Mouse (Mus musculus) heart, adult 2 months (tissue): ENCODE data around the gene Itpr1. TPM values are rescaled to one million over a fixed set of nuclear protein-coding genes. Genes with fewer than 3 reads are reported as not detected.

Source experiments
- DNase-seq, 2 experiments: peaks; one replicate each; pipeline ENCODE4 v3.0.0; 2021
- H3K27ac ChIP-seq: fragments of 200-600 bp; 2 replicates; pipeline ENCODE4 v1.8.1; 2022
- H3K27me3 ChIP-seq: fragments of 200-500 bp; 2 replicates; pipeline ENCODE4 v1.6.1; 2012; ENCODE audit warnings: mild to moderate bottlenecking, low read length, inconsistent platforms, mixed read lengths; ENCODE audit not compliant: control insufficient read depth, insufficient read depth
- H3K36me3 ChIP-seq: fragments of 200-500 bp; 2 replicates; pipeline ENCODE4 v1.6.1; 2012; ENCODE audit warnings: low read length, inconsistent platforms; ENCODE audit not compliant: control insufficient read depth, insufficient read depth
- H3K4me1 ChIP-seq: fragments of 200-500 bp; 2 replicates; pipeline ENCODE4 v1.6.1; 2011; ENCODE audit warnings: low read length; ENCODE audit not compliant: control insufficient read depth, insufficient read depth
- H3K4me3 ChIP-seq: fragments of 200-600 bp; 2 replicates; pipeline ENCODE4 v1.8.1; 2022
- H3K79me2 ChIP-seq: fragments of 200-500 bp; replicated peaks from 2 replicates; pipeline ENCODE4 v1.6.1; 2012; ENCODE audit warnings: mild to moderate bottlenecking, inconsistent platforms, low read length, moderate library complexity, mixed read lengths; ENCODE audit not compliant: control insufficient read depth, insufficient read depth
- H3K9ac ChIP-seq: fragments of 200-500 bp; 2 replicates; pipeline ENCODE4 v1.6.1; 2012; ENCODE audit warnings: low read depth, mild to moderate bottlenecking, control low read depth, inconsistent platforms, low read length, mixed read lengths
- CTCF ChIP-seq: fragments of 200-600 bp; IDR thresholded peaks from 2 replicates; pipeline ENCODE4 v1.8.1; 2022; ENCODE audit warnings: antibody characterized with exemption, mild to moderate bottlenecking, moderate library complexity
- EP300 ChIP-seq: fragments of 200-500 bp; IDR thresholded peaks from 2 replicates; pipeline ENCODE4 v1.6.1; 2011; ENCODE audit warnings: low read depth, low read length, control low read depth; ENCODE audit not compliant: insufficient read depth
- POLR2A ChIP-seq: fragments of 200-500 bp; IDR thresholded peaks from 2 replicates; pipeline ENCODE4 v1.6.1; 2011; ENCODE audit warnings: mild to moderate bottlenecking, low read depth, low read length, control low read depth; ENCODE audit not compliant: insufficient read depth
- WGBS: fragments of 180-500 bp; shearing (Covaris S2); methylation state at CpG from one replicate; pipeline ENCODE4 v1.1.7; 2018; 5-methylcytosine and 5-hydroxymethylcytosine counted together
- intact Hi-C: fragments of 180-260 bp; cut with DNase I; formaldehyde crosslinking; loops from one replicate; pipeline ENCODE4 v1.15.1; 2025
- polyA plus RNA-seq: library from polyadenylated mRNA; depleted of rRNA; stranded (reverse); fragments of >200 nt; gene quantifications from 2 replicates; pipeline ENCODE4 v1.2.3, GENCODE M21; 2012
- total RNA-seq, 2 experiments: library from RNA; stranded (reverse); gene quantifications; 2 replicates each; pipeline ENCODE4 v1.2.3; 2021

Itpr1 gene
- total and polyA plus RNA-seq, 3 experiments, result 14.0 to 47.6 (median 37.9) TPM

DNA sequence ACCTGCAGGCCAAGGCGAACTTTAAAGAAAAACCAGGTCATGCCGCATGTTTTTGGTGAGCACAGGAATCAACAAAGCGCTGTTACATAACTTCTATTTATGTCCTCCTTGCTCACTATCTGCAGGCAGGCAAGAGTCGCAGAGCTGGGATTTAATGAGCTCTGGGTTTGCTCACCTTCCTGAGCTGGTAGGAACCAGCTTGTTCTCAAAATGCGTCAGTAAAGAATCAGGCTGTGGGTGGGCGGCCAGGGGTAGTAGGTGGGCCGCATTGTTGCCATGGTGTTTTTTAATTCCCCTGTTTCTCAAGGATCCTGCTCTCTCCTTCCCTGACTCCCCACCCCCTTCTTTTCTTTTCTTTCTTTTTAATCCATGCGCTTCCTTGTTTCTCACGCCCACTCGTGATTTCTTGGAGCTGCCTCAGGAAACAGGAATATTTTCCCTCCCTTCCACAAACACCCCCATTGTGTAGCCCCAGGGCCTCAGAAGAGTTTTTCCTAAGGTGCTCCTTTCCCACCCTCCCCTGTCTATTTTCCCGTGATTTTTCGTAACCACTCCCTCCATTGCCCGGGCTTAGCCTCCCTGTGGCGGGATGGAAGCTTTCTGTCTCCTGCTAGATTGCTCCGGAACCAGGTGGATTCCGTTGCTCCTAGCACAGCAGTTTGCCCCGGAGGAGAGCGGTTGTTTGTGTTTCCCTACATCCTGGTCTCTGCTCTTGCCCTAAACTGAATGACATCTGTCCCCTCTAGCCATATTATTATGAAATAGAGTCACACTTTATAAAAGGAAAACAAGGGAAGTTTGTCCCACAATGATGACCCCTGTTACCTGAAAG, 243.6 kb downstream of the Itpr1 start:
- Histone ChIP-seq H3K27me3 (no peaks in the 10 kb centered on the region), H3K79me2 (no peaks in the 10 kb centered on the region), H3K36me3 (peaks cover 3% of the 10 kb centered on the region; the same call in 1 of the 2 replicates), H3K9ac (peak overlapping the region; percentile 69), H3K4me3 (peak overlapping the region; percentile 36), H3K4me1 (peaks cover 13% of the 10 kb centered on the region), H3K27ac (peak overlapping the region; percentile 96)
- peak; percentile 55 to 62 for DNase-seq
- TF ChIP-seq POLR2A, result peak; percentile 77
- TF ChIP-seq EP300, result no peak
- peak; percentile 24 for TF ChIP-seq CTCF
- WGBS, result 11% methylated on average over 18 of the region's 18 CpGs
- intact Hi-C loops, result loop anchor here (1.0 to 2.0 kb wide), 3 partner anchors 76 to 204 kb away; partner anchors contain the start of gene Bhlhe40

GRCm38 (mm10) chr6:108457063-108457405, 244.1 kb downstream of the Itpr1 start:
- Histone ChIP-seq H3K36me3 (peaks cover 3% of the 10 kb centered on the region; the same call in 1 of the 2 replicates), H3K4me1 (peaks cover 11% of the 10 kb centered on the region)

GRCm38 (mm10) chr6:108457516-108458181, 244.8 kb downstream of the Itpr1 start:
- H3K4me1 ChIP-seq, result peaks cover 11% of the 10 kb centered on the region
- no peak overlapping the region for H3K4me3 ChIP-seq
- DNase-seq, result peak; percentile 38 to 45

More at GRCm38 (mm10) chr6:108457063-108457405, 244.1 kb downstream of the Itpr1 start:
- peak; percentile 49 to 50 for DNase-seq
- Histone ChIP-seq H3K27me3 (no peaks in the 10 kb centered on the region), H3K4me3 (no peak overlapping the region; the same call in 1 of the 2 replicates), H3K79me2 (no peaks in the 10 kb centered on the region), H3K27ac (peak overlapping the region; percentile 96), H3K9ac (peak overlapping the region; percentile 21; the same call in 1 of the 2 replicates)
- TF ChIP-seq CTCF (no peak), EP300 (peak; percentile 54; the same call in 1 of the 2 replicates)
- WGBS, result 11% methylated on average over 5 of the region's 5 CpGs
- intact Hi-C loops, result loop anchor here (1.0 to 2.0 kb wide), 3 partner anchors 76 to 204 kb away; partner anchors contain the start of gene Bhlhe40

GRCm38 (mm10) chr6:108458182-108458571, 245.3 kb downstream of the Itpr1 start:
- H3K4me1 ChIP-seq, result peaks cover 11% of the 10 kb centered on the region
- H3K4me3 ChIP-seq, result no peak overlapping the region
- intact Hi-C loops, result no loop called here
- H3K9ac ChIP-seq, result no peak overlapping the region
- H3K36me3 ChIP-seq, result peaks cover 3% of the 10 kb centered on the region; the same call in 1 of the 2 replicates
- no peaks in the 10 kb centered on the region for H3K27me3 ChIP-seq
- TF ChIP-seq CTCF (no peak), EP300 (peak; percentile 31; the same call in 1 of the 2 replicates)
- 48% methylated on average over 2 of the region's 2 CpGs for WGBS
- peak; percentile 51 to 55 for DNase-seq
- H3K27ac ChIP-seq, result peak overlapping the region; percentile 37
- no peaks in the 10 kb centered on the region for H3K79me2 ChIP-seq

More at GRCm38 (mm10) chr6:108457516-108458181, 244.8 kb downstream of the Itpr1 start:
- WGBS, result 43% methylated on average over 14 of the region's 14 CpGs
- Histone ChIP-seq H3K79me2 (no peaks in the 10 kb centered on the region), H3K27ac (peak overlapping the region; percentile 81), H3K27me3 (no peaks in the 10 kb centered on the region), H3K9ac (no peak overlapping the region), H3K36me3 (peaks cover 3% of the 10 kb centered on the region; the same call in 1 of the 2 replicates)
- TF ChIP-seq POLR2A (no peak), CTCF (no peak), EP300 (no peak)
- intact Hi-C loops, result loop anchor here (1.0 to 2.0 kb wide), 3 partner anchors 75 to 203 kb away; partner anchors contain the start of gene Bhlhe40

- no peak for DNase-seq
- Histone ChIP-seq H3K9ac (no peak overlapping the region), H3K36me3 (peaks cover 3% of the 10 kb centered on the region; the same call in 1 of the 2 replicates), H3K27ac (no peak overlapping the region), H3K79me2 (no peaks in the 10 kb centered on the region), H3K4me3 (no peak overlapping the region), H3K4me1 (peaks cover 11% of the 10 kb centered on the region), H3K27me3 (no peaks in the 10 kb centered on the region)
- 93% methylated on average over 11 of the region's 11 CpGs for WGBS
- TF ChIP-seq POLR2A (no peak), EP300 (no peak)
- intact Hi-C loops, result no loop called here
These were observed 245.9 kb downstream of the Itpr1 start for GRCm38 (mm10) chr6:108458826-108459225.
